Mouse (Mus musculus) regulatory T cell (primary cell): Measurements from ENCODE around the gene Stk11.

Source experiments
- in situ Hi-C: fragments of 300-600 bp; cut with MboI, MseI; formaldehyde crosslinking; loops from one replicate; pipeline ENCODE4 v1.15.1; 2025; ENCODE audit warnings: high pct_unique_total_duplicates

The Stk11 gene

GRCm38 (mm10) chr10:80143664-80144063 is 28.1 kb downstream of the Stk11 start:
- in situ Hi-C loops = loop anchor here (5.0 kb wide), 1 partner anchor 156 kb away; the partner anchor contains the start of gene Cnn2

- in situ Hi-C loops = loop anchor here (5.0 kb wide), 1 partner anchor 157 kb away; the partner anchor contains the start of gene Cnn2
Measured at GRCm38 (mm10) chr10:80144159-80144558, 28.6 kb downstream of the Stk11 start.

- in situ Hi-C loops = loop anchor here (5.0 kb wide), 1 partner anchor 158 kb away; the partner anchor contains the start of gene Cnn2
Measured at GRCm38 (mm10) chr10:80144864-80145838, 29.5 kb downstream of the Stk11 start.

GRCm38 (mm10) chr10:80145896-80146295 is 30.3 kb downstream of the Stk11 start:
- in situ Hi-C loops = no loop called here

- in situ Hi-C loops = no loop called here
Measured at GRCm38 (mm10) chr10:80146568-80147011, 31.0 kb downstream of the Stk11 start.

GRCm38 (mm10) chr10:80147146-80147718 is 31.6 kb downstream of the Stk11 start:
- in situ Hi-C loops = no loop called here

GRCm38 (mm10) chr10:80147719-80148601 is 32.4 kb downstream of the Stk11 start, which contains the start of gene Midn:
Midn (plus strand) TSS chr10:80148272.
- in situ Hi-C loops = no loop called here

- in situ Hi-C loops = no loop called here
Measured at GRCm38 (mm10) chr10:80148610-80149290, 33.1 kb downstream of the Stk11 start.

GRCm38 (mm10) chr10:80149291-80150225 is 34.0 kb downstream of the Stk11 start:
- in situ Hi-C loops = no loop called here

GRCm38 (mm10) chr10:80150226-80151210 is 34.9 kb downstream of the Stk11 start:
- in situ Hi-C loops = no loop called here

- in situ Hi-C loops = no loop called here
Measured at GRCm38 (mm10) chr10:80151211-80152034, 35.8 kb downstream of the Stk11 start.

GRCm38 (mm10) chr10:80152071-80152872 is 36.7 kb downstream of the Stk11 start:
- in situ Hi-C loops = no loop called here

GRCm38 (mm10) chr10:80152873-80153260 is 37.3 kb downstream of the Stk11 start:
- in situ Hi-C loops = no loop called here

GRCm38 (mm10) chr10:80153713-80154112 is 38.1 kb downstream of the Stk11 start:
- in situ Hi-C loops = no loop called here

- in situ Hi-C loops = no loop called here
Measured at GRCm38 (mm10) chr10:80154384-80154783, 38.8 kb downstream of the Stk11 start.

- in situ Hi-C loops = no loop called here
Measured at GRCm38 (mm10) chr10:80155277-80155676, 39.7 kb downstream of the Stk11 start.
